Mouse (Mus musculus) ES-CJ7 (cell line): ENCODE data around the gene Gm11985.

Experiments
- DNase-seq: peaks from one replicate; pipeline ENCODE4 v3.0.0; 2011; ENCODE audit warnings: low read depth, low spot score

Gene Gm11985

DNA sequence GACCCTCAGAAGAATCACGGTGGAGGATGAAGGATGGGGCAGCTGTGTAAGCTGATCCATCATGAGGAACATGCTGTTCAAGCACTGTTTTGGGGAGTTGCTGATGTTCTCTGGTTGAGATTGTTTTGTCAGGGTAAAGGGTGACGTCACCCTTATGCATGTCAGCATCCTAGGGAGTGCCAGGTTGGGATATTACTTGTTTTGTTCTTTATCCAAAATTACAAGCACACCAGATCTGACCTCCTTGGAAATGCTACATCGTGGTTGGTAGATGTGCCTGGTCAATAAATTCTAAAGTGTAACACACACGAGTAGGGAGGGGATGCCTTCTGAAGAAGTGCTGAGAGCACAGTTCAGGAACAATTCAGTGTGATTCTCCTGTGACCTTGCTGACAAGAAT, 31.9 kb downstream of the Gm11985 start:
- DNase-seq = no peak

DNA sequence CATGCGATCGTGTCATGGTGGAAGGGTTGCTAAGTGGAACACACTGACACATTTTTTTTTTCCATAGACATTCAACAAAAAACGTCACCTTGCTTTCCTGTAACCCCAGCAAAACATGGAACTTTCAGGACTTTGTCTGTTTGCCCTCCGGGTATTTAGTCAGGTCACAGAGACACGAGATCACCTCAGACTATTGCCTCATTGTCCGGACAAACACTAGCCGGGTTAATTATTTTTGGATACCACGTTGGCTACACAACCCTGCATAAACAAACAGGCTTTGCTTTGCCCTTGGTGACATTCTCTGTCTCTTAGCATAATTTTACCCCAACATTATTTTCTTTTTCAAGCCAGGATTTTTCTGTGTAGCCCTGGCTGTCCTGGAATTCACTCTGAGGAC, 35.3 kb downstream of the Gm11985 start:
- DNase-seq = no peak

DNA sequence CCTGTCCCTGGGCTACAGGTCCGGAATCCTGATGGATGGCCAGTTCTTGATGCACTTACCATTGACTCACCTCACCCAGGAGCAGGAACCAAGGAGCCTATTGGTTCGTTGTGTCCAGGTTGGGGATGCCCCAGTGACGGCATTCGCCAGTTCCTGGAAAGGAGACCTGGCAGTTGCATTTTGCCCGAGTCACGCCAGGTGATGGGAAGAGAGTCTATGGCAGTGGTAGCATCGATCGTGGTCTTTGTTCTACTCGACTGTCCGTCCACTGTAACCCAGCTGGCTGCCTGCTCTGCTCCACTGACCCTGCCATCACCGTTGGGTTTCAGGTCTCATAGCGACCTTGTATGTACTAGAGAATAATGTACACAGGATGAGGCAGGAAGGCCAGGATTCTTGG, 36.0 kb downstream of the Gm11985 start:
- no peak for DNase-seq

DNA sequence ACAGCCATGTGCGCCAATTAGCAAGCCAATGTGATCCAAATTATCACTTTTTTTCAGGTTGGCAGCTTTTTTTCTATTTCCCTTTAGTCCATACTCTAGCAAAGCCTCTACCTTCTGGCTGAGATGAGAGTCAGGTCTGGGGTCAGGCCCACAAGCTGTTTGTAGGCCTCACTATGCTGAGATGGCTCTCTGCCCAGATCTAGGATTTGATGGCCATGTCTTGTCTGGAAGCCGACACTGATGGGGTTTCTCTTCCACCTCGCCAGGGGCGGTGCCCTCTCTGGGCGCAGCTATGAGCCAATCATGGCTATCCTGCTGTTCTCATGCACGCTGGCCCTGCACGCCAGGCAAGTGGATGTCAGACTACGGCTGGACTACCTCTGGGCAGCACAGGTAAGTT, 37.9 kb downstream of the Gm11985 start:
- DNase-seq = no peak

GRCm38 (mm10) chr11:7149471-7149870, 38.9 kb downstream of the Gm11985 start:
- DNase-seq = no peak

DNA sequence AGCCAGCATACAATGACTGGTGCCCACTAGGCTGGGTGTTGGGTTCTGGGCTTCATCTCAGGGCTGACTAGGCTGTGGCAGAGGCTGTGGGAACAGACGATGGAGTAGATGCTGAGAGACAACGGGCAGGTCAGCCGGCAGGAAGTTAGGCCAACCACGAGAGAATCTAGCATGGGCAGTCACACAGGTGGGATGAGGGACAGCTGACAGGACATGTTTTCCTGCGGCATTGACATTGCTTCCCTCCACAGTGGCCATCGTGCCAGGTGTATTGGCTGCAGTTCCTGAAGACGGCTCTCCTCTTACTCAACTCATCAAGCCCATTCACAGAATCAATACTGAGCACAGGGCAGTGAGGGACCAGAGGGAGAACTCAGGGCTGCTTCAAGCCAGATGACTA, 40.4 kb downstream of the Gm11985 start:
- no peak for DNase-seq

GRCm38 (mm10) chr11:7147536-7147935, 40.8 kb downstream of the Gm11985 start:
- no peak for DNase-seq

GRCm38 (mm10) chr11:7145221-7145620, 43.1 kb downstream of the Gm11985 start:
- DNase-seq = no peak

DNA sequence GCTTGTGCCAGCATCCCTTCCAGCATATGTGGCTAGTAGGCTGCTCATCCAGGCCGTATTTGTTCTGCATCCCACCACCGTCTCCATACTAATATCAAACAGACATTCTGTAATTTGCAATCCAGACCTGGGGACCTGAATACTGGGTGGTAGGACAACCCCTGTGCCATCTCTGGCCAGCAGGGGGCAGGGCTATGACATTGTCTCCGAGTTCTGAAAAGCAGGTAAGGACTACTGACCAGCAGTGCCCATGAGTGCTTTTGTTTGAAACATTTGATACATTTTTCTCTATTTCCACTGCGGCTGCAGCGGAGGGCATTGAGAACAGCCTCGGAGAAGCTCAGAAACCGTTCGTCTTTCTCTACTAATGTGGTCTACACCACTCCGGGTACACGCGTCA, 44.0 kb downstream of the Gm11985 start:
- peak; percentile 33 for DNase-seq

- DNase-seq = peak; percentile 14
These were observed 45.6 kb downstream of the Gm11985 start for GRCm38 (mm10) chr11:7142725-7143124.

DNA sequence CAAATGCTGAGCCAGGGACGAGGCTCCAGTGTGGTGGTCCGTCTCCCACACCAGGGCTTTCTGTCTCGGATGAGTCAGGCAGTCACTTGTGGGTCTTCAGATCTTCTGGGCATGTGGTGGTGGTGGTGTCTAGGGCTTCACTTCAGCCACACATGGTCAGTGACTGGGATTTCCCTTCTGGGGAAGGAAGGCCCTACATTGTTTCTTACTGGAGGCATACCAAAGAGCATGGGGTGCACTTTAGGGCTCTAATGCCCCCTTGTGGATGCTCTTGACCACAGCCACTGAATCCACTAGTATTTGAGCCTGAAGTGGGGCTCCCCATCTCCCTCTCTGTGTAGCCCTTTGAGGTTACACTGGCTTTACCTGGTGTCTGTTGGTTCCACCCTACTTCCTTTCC, 47.9 kb downstream of the Gm11985 start:
- peak; percentile 65 for DNase-seq

- DNase-seq = no peak
These were observed 50.0 kb downstream of the Gm11985 start for GRCm38 (mm10) chr11:7138370-7138769.

GRCm38 (mm10) chr11:7136246-7136855, 52.0 kb downstream of the Gm11985 start:
- DNase-seq = no peak

GRCm38 (mm10) chr11:7135763-7136162, 52.6 kb downstream of the Gm11985 start:
- no peak for DNase-seq

DNA sequence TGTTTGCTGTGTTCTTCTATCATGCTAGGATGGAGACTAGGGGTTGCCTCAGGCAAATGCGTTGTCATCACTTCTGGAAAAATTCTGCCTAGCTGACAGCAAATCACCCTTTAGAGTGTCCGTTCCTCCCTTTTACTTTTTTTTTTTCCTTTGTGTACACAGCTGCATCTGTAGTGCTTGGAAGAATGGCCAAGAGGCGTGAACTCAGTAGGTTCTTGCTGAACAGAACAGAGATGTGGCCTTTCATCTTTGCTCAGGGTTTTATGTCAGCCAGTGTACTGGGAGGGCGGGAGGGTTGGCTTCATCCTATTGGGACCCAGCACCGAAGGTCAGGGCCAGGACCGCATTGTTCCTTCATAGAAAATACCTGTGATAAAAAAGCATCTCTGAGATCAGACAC, 53.1 kb downstream of the Gm11985 start:
- DNase-seq = no peak

- no peak for DNase-seq
These were observed 54.0 kb downstream of the Gm11985 start for GRCm38 (mm10) chr11:7134319-7134718.

DNA sequence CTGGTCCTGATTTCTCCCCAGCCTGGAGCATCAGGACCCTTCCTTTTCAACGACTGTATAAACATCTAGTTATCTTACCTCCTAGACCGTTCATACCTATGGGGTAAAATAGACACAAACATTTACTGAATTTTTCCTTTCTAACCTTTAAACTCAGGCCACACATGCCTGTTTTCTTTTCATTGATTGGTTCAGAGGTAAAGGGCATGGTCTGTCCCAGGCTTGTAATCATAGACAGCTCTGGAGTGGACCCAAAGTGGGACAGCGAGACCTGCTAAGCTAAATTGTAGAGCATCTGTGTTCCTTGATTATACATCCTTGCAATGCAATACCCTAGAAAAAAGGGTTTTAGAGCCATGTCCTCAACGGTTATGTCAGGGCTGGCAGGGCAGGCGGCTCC, 54.6 kb downstream of the Gm11985 start:
- no peak for DNase-seq
